Mouse (Mus musculus) Muller cell, postnatal 12 days (primary cell): ENCODE data around the gene Ppp1r12a.
A peak's percentile ranks its signal among the peaks of the same experiment; 100 is the strongest.

ENCODE experiments used
- DNase-seq: peaks from one replicate; pipeline ENCODE4 v3.0.0-alpha.2; 2015; ENCODE audit errors: inconsistent ontology term

Gene Ppp1r12a

DNA sequence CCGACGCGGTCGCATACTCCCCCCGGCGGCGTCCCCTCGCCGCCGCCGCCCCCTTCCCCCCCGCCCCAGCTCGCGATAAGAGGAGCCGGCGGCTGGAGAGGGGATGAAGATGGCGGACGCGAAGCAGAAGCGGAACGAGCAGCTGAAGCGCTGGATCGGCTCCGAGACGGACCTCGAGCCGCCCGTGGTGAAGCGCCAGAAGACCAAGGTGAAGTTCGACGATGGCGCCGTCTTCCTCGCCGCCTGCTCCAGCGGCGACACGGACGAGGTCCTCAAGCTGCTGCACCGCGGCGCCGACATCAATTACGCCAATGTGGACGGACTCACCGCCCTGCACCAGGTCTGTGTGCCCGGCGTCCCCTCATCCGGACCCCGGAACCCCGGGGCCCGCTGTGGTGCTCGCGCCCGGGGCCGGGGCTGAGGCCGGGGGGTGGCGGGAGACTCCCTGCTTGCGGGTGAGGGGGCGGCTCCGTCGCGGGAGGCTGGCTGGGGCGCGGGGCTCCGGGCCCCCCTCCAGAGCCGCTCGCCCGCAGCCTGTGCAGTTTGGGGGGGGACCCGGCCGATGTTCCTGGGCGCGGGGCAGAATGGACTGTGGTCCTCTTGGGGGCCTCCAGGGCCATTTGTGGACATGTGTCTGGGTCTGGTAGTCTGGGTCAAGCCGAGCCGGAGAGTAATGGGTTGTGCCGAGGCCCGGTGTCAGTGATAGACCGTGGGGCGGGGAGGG lies 466 bp downstream of the Ppp1r12a start:
- DNase-seq = peak; percentile 60

DNA sequence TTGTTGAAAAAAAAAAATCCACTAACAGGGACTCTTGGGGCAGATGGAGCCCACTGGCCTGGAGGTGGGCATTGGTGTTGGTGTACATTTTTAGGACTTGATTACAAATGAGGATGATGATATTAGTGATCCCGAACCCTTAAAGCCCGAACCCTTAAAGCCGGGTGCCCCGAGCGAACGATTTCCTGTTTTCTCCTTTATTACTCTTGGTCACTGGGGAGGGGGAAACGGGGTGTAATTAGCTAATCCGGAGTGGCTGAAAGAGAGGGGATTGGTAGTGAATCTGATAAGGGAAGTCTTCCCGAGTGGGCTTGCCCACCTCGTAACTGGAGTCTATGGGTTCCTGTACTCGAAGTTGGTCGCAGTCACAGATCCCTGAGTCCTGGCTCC lies 1.0 kb downstream of the Ppp1r12a start:
- peak; percentile 46 for DNase-seq

DNA sequence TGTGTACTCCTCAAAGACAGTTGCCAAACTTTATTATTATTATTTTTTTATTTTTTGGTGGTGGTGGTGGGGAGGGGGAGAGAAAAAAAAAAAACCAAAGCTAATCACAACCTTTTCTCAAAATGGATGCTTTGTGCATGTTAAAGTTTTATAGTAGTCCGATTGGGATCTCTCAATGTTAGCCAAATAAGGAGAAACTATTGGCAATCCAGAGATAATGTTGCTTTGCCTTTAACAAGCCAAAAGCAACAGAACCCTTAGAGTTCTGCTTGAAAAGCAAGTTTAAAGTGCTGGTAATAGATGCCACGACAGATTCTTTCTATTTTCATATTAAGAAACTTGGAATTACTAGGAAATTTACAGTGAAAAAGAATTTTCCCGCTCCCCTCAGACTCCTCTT lies 1.5 kb downstream of the Ppp1r12a start:
- DNase-seq = no peak

DNA sequence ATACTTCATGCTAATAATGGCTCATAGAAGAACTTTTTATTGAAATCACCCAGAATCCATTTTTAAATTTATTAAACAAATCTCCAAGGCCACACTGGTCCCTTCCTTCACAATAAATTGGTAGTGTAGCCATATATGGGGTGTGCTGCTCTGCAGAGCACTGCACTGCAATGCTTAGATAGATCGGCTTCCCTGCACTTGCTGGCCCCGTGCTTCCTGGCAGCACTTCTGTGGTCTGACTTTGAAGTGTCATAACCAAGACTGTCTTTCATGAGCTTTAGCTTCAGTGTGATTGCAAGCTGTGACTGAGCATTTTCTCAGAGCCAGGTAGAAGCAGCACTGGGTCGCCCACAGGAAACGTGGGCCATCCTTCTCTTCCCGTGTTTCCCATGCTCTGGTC lies 5.8 kb downstream of the Ppp1r12a start:
- DNase-seq = no peak

DNA sequence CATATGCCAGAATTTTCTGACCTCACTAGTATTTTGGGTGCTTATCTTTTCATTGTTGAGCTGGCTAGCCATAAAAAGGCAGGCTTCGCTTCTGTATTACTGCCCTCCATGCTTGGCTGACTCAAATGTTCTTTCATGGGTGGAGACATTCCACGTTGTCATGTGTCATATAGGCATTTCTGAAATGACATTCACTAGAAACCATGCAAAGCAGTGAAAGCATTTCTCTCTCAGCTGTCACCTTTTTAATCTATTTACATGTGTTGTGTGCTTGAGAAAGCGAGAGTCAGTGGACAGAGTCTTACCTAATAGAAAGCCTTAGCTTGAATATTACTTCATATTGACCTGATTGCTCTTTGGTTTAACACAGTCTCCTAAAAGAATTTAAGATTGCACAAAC lies 8.8 kb downstream of the Ppp1r12a start:
- DNase-seq = peak; percentile 46

DNA sequence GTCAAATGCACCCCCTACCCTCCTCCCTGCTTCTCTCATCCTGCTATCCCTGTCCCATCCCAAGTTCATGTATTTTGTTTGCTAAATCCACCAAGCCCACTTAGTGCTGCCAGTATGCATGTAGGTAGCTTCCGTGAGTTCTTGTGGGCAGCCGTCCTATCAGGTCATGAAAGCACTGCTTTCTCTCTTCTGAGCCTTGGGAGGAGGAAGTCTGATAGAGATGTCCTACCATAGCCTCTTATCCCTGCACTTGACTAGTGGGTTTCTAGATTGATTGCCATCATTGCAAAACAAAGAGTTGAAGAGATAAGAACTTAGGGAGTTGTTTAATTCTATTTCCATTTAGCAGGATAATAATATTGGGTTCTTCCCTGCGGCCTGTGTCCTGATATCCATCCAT lies 9.6 kb downstream of the Ppp1r12a start:
- DNase-seq = no peak

DNA sequence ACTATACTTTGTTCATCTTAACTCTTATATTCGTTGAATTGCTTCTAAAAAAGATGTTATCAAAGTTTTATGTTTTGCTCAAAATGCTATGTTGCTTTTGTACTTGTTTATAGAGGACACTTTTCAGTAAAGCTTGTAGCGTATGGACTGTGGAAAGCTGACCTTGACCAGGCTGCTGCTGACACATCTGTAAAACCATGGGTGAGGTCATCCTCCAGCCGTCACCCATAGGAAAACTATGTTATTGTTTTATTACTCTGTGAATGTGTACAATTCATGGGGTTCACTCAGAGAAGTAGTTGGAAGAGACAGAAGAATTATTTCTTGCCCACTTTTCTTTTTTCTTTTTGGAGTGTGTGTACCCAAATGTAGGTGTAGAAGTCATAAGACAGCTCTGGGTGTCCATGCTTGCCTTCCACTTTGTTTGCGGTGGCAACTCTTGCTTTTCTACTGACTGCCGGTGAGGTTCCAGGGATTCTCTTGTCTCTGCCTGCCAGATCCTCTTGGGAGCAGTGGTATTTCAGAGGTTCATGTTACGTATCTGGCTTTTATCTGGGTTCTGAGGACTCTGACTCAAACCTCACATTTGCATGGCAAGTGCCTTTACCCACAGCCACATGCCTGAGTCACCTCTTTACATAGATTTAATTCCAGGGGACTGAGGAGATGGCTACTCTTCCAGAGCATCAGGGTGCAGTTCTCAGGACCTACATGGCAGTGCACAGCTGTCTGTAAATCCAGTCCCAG lies 11.0 kb downstream of the Ppp1r12a start:
- DNase-seq = peak; percentile 62

DNA sequence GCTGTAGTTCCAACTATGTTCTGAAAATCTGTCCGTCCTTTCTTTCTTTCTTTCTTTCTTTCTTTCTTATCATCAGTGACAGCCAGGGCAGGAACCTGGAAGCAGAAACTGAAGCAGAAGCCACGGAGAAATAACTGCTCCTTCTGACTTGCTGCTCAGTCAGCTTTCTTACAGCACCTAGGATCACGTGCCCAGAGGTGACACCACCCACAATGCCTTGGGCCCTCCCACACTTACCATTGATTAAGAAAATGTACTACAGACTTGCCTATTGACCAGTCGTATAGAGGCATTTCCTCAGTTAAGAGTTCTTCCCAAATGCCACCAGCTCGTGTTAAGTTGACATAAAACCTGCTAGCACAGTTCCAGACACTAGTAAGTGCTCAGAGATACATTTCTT lies 12.1 kb downstream of the Ppp1r12a start:
- no peak for DNase-seq

DNA sequence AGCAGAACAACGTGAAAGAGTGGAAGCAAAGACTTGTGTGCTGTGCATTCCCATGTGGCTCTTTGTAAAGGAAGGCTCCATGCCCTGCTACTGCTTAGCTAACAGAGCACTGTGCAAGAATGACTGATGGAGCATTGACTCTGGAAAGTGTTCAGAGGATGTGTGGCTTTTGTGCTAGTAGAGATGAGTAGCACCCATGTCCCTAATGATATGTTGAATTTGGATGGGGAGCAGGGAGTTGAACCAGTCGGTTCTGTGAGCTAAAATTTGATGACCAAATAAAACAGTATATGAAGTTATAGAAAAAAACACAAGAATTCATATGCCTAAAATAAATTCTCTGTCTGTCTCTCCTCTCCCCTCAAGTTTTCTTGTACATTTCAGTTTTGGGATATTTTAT lies 13.9 kb downstream of the Ppp1r12a start:
- DNase-seq = no peak

DNA sequence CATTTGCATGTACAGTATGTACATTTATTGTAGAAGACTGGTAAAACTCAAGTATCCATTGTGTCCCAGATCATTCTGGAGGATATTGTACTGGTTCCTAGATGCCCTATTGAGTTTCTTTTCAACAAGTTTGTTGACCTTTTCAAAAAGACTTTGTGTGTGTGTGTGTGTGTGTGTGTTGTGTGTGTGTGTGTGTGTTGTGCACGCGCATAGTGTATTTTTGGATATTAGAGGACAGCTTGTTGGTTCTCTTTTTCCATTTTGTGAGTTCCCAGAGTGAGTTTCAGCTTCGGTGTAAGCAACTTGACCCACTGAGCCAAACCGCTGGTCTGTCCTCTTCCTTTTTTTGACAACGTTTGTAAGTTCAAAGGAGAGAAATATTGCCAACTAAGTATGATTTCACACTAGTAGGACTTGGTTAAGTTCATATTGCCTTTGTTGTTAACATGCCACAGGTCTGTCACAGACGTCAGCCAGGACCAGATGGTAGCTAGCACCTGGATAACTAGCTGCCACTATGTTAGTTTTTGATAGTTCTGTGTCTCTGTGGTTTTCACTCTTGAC lies 16.4 kb downstream of the Ppp1r12a start:
- DNase-seq = no peak

DNA sequence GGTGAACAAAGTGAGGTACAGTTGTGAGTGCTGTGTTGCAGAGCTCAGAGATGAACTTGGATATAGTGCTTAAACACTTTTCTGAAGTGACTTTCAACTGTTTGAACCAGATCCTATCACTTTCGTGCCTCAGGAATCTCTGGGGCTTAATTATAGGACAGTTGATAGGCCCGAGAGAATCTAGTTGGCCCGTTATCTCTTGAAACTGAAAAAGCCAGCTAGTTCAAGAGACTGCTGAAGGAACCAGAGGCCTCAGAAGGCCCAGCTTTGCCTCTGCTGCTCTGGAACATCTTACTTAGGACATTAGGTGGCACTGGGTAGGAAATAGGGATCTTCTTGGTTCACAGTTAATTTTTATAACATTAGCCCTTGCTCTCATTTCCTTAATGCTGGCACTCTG lies 17.4 kb downstream of the Ppp1r12a start:
- DNase-seq = no peak

DNA sequence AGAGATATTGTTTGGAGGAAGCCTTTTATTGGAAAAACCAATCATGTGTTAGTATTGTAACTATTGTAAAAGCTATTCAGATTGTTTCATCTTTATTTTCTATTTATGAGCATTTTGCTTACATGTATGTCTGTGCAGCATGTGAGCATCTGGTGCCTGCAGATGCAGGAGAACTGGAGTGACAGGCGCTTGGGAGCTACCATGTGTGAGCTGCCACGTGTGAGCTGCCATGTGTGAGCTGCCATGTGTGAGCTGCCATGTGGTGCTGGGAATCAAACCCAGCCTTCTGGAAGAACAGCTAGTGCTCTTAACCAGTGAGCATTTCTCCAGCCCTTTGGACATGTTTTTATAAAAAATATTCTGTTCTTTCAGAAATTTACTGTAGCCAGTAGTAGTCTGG lies 18.3 kb downstream of the Ppp1r12a start:
- no peak for DNase-seq

DNA sequence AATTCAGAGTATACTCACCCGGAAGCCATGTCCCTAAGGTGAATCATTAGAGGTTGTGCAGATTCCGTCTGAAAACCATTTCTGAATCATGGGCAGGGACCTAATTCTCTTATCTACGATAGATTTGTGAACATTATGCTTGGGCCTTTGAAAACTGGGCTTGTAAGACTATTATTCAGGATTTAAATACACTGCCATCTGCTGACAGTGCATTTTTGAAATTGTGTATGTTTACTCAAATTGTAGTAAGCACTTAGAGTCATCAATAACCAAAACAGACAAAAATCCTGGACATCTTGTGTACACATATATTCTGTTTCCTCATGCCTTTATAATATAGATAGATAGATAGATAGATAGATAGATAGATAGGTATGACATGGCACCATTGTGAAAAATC lies 19.9 kb downstream of the Ppp1r12a start:
- no peak for DNase-seq

DNA sequence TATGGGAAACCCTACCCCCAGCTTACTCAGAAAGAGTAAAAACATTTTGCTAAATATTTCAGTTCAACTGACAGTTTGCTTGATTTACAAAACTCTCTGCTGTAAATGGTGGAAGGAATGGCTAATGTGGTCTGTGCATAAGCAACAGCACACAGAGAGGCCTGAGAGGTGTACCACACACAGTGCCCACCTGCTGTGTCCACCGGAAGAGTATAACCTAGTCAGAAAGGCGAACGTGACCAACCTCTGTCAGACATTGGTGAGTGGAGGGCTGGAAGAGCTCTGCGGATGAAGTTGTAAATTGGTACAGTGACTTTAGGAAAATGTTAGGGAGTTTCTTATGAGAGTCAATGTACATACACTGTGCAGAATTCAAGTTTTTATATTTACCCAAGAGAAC lies 20.4 kb downstream of the Ppp1r12a start:
- no peak for DNase-seq

DNA sequence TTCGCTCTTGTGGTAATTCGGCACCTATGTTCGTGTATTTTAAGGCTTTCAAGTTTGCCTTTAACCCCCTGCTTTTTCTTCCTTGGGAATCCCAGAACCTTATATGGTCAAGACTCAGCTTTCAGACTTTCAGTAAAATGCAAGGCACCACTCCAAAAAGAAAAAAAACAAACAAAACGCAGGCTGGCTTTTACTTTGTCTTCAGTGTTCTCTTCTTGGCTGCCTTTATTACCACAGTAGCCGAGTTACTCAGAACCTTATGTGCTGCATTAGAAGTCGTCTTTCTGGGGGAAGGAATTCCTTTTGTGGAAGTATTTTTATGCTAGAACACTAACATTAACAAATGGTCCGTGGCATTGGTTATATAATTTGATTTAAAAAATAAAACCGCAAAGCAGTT lies 22.8 kb downstream of the Ppp1r12a start:
- peak; percentile 31 for DNase-seq

DNA sequence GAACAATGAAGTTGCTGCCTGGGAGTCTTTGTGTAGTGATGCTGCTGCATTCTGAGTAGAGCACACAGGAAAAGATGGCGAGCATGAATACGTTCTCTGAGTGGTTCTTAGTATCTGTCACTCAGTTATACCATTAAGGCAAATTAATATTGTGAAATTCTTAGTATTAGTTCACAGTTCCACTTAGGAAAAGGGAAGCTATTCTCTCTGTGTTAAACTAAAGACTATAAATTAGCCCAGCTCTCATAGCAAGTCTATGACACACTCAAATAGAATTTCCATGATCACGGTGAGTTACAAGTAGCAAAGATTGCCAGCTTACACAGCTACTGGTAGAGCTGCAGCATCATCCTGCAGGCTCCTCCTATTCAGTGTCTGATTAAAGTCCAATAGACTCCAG lies 23.3 kb downstream of the Ppp1r12a start:
- peak; percentile 56 for DNase-seq

DNA sequence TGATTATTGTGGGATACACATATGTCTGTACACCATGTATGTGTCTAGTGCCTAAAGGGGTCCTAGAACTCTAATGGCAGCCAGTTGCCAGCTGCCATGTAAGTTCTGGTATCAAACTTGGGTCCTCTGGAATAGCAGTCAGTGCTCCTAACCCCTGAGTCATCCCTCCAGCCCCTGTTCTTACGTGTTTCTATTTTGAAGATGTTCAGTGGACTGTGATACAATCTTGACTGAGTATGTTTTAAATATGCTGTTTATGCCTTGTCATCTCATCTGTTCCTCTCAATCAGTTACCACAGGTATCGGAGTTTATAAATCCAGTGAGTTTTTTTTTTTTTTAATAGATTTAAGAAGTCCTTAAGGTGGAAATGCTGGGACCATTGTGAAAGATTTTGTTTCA lies 27.3 kb downstream of the Ppp1r12a start:
- peak; percentile 20 for DNase-seq

DNA sequence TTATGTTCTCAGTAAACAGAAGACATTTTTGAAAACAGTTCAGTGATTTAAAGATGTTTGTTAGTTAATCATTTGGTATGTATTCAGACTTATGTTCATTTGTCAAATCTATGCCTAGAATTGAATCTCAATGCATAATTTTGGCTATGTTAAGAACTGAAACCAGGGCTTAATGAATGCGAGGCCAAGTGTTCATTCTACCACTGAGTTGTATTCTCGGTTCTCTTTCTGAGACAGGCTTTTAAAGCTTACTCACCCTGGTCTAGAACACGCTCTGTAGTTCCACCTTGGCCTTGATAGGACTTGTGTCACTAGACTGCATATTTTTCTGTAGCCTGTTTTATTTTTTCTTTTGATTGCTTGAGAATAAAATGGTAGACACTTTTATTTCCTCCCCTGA lies 28.0 kb downstream of the Ppp1r12a start:
- DNase-seq = no peak

DNA sequence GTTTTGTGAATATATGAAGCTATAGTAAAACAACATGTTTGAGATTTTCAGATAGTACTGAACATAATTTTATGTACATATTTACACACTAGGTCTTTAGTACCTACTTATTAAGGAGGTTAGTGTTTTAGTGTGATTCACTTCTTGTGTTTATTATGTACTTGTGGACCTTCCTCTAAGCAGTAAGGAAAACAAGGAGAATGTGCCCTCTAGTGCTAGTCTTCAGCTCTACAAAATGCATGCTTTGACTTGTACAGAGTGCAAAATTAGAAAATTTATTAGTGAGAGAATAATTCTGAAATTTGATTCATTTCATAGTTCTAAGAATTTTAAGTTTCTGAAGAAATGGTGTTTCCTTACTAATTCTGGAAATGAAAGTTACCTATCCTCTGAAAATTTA lies 28.6 kb downstream of the Ppp1r12a start:
- DNase-seq = no peak

DNA sequence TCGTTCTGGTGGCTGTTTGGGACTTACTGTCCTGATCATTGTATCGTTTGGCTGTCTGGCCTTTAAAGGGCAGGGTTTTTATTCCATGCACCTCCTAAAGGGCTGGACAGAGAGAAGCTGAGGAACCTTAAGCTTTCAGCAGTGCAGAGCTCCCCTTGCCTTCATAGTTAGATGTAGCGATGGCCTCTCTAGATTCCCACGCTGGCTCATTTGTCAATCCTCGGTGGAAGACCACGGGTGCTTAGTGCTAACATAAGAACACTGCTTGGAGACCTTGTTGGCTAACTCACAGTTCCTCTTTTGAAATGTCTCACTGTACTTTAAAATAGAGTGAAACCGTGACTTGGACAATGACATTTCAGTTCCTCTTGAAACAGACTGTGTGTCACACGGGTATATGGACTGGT lies 29.4 kb downstream of the Ppp1r12a start:
- peak; percentile 50 for DNase-seq

DNA sequence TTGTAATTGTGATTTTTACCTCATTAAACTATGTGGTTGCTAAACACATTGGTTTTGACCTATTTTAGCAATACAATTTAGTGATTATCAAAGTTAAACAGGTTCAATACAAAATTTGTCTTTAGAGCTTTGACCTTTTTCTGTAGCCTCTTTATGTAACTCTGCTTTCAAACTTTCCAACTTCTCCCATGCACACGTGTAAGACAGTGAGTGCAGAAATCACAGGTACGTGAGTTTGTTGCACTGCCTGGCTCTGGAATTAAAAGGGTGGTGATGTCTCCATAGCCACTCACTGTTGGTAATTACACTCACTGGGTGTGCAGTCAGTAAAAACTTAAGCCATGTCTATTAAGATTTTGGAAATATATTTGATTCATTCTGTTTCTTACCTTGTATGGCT lies 30.3 kb downstream of the Ppp1r12a start:
- DNase-seq = no peak

DNA sequence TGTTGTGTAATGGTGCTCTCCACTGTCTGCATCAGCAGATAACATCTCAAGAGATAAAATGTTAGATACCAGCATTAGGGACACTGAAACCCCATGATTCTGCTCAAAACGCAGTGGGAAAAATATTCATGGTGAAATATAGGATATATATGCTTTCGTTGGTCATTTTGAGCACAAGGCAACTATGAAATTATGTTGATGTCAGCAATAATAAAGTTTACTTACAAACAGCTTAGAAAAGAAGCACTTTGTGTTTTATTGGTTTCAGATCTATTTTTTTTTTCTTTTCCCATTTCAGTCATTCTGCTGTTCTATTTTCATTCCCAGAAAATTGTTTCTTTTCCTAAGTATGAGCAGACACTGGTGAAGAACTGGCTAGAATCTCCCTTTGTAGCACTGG lies 34.1 kb downstream of the Ppp1r12a start:
- no peak for DNase-seq

DNA sequence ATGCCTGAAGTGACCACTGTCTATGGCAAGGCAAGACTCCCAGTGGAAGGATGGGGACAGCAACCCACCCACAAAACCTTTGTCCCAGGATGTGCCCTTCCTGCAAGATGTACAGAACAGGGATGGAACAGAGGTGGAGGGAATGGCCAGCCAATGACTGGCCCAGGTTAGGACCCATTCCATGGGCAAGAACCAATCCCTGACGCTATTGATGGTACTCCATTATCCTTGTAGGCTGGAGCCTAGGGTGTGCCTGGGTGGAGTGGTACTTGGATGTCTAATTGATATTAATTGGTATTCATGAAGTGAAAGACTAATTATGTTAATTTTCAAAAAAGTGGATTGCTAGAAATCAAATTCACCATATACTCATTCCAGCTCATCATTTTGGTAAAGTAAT lies 35.5 kb downstream of the Ppp1r12a start:
- no peak for DNase-seq
